Mouse (Mus musculus) myocyte (in vitro differentiated cells): Measurements from ENCODE around the gene Rab27a. TPM values are rescaled to one million over a fixed set of nuclear protein-coding genes. Genes with fewer than 3 reads are reported as not detected.

Experiments
- H3K27me3 ChIP-seq: one replicate; pipeline ENCODE4 v1.6.1; 2011; ENCODE audit not compliant: control insufficient read depth, insufficient read depth, insufficient read length
- H3K36me3 ChIP-seq: one replicate; pipeline ENCODE4 v1.6.1; 2011; ENCODE audit not compliant: control insufficient read depth, insufficient read depth
- H3K4me2 ChIP-seq: one replicate; pipeline ENCODE4 v1.6.1; 2011; ENCODE audit warnings: low read depth, control low read depth
- H3K4me3 ChIP-seq: one replicate; pipeline ENCODE4 v1.5.1; 2011; ENCODE audit warnings: mild to moderate bottlenecking, control low read depth, moderate library complexity
- H3K79me2 ChIP-seq: one replicate; pipeline ENCODE4 v1.6.1; 2011; ENCODE audit not compliant: control insufficient read depth, insufficient read depth
- H3ac ChIP-seq: one replicate; pipeline ENCODE4 v1.6.1; 2011; ENCODE audit not compliant: control insufficient read depth, insufficient read length
- CEBPB ChIP-seq: IDR thresholded peaks from 2 replicates; pipeline ENCODE4 v1.6.1; 2011; ENCODE audit warnings: mild to moderate bottlenecking, moderate library complexity; ENCODE audit not compliant: poor library complexity, insufficient read depth, severe bottlenecking
- E2F4 ChIP-seq: IDR thresholded peaks from one replicate; pipeline ENCODE4 v1.6.1; 2011; ENCODE audit warnings: mild to moderate bottlenecking, control low read depth, moderate library complexity; ENCODE audit not compliant: insufficient read depth
- MAX ChIP-seq: IDR thresholded peaks from one replicate; pipeline ENCODE4 v1.6.1; 2011; ENCODE audit warnings: low read depth, mild to moderate bottlenecking, control low read depth
- MYOD1 ChIP-seq, 3 experiments: IDR thresholded peaks; one replicate each; pipeline ENCODE4 v1.6.1; 2011; ENCODE audit warnings: control low read depth in 2 of 3, low read depth in 2 of 3, mild to moderate bottlenecking in 2 of 3, moderate library complexity in 1 of 3; ENCODE audit not compliant: insufficient read length in 2 of 3, control insufficient read depth in 1 of 3
- MYOG ChIP-seq, 3 experiments: IDR thresholded peaks; one replicate each; pipeline ENCODE4 v1.6.1; 2011; ENCODE audit warnings: control low read depth in 2 of 3, low read depth in 2 of 3, mild to moderate bottlenecking in 2 of 3; ENCODE audit not compliant: insufficient read length in 2 of 3, control insufficient read depth in 1 of 3, insufficient read depth in 1 of 3
- POLR2A ChIP-seq: IDR thresholded peaks from one replicate; pipeline ENCODE4 v1.6.1; 2011; ENCODE audit warnings: low read depth, mild to moderate bottlenecking, control low read depth, moderate library complexity; ENCODE audit not compliant: insufficient read length
- POLR2AphosphoS2 ChIP-seq: IDR thresholded peaks from one replicate; pipeline ENCODE4 v1.6.1; 2011; ENCODE audit warnings: low read depth, control low read depth; ENCODE audit not compliant: insufficient read length
- REST ChIP-seq: IDR thresholded peaks from one replicate; pipeline ENCODE4 v1.6.1; 2011; ENCODE audit warnings: mild to moderate bottlenecking, control low read depth, moderate library complexity; ENCODE audit not compliant: insufficient read depth, insufficient read length
- SRF ChIP-seq: IDR thresholded peaks from one replicate; pipeline ENCODE4 v1.6.1; 2011; ENCODE audit warnings: low read depth; ENCODE audit not compliant: control insufficient read depth, insufficient read length
- TCF12 ChIP-seq: IDR thresholded peaks from one replicate; pipeline ENCODE4 v1.6.1; 2011; ENCODE audit warnings: mild to moderate bottlenecking, control low read depth; ENCODE audit not compliant: poor library complexity, insufficient read depth, severe bottlenecking
- TCF3 ChIP-seq: IDR thresholded peaks from one replicate; pipeline ENCODE4 v1.6.1; 2011; ENCODE audit warnings: low read depth, control low read depth; ENCODE audit not compliant: insufficient read length
- USF1 ChIP-seq: IDR thresholded peaks from one replicate; pipeline ENCODE4 v1.6.1; 2011; ENCODE audit warnings: low read depth, mild to moderate bottlenecking, control low read depth, moderate library complexity
- polyA plus RNA-seq: library from polyadenylated mRNA; unstranded; fragments of >200 nt; fragmentation: generic; extraction: Trizol; gene quantifications from one replicate; pipeline ENCODE4 v1.2.1, GENCODE M21; 2012; ENCODE audit warnings: missing spikeins

Rab27a gene
- polyA plus RNA-seq, 1 experiment: 0.10 TPM

DNA sequence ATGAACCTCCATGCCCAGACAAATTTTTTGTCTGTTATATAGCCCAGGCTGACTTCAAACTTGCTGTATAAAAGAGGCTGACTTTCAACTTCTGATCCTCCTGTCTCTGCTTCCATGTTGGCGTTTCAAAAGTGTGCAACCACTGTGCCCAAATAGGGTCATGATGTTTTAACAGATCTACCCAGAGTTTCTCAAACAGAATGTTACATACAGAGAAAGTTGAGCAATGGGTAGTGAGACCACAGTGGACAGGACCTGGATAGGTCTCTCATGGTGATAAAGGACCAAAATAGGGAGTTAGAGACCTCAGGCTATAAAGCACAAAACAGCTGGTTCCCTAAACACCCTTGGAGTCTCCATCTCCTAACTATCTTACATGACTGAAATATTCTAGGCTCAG, 14.2 kb upstream of the Rab27a start:
- Histone ChIP-seq H3K36me3 (no peaks in the 10 kb centered on the region), H3K27me3 (no peaks in the 10 kb centered on the region), H3K79me2 (no peaks in the 10 kb centered on the region), H3ac (no peak overlapping the region), H3K4me2 (no peak overlapping the region), H3K4me3 (no peak overlapping the region)
- no peak for TF ChIP-seq MYOG (IDR thresholded peaks at IDR 0.05; ENCODE audit: control insufficient read depth in 1 of 3, insufficient read depth in 1 of 3, insufficient read length in 2 of 3, low read depth in 2 of 3)

DNA sequence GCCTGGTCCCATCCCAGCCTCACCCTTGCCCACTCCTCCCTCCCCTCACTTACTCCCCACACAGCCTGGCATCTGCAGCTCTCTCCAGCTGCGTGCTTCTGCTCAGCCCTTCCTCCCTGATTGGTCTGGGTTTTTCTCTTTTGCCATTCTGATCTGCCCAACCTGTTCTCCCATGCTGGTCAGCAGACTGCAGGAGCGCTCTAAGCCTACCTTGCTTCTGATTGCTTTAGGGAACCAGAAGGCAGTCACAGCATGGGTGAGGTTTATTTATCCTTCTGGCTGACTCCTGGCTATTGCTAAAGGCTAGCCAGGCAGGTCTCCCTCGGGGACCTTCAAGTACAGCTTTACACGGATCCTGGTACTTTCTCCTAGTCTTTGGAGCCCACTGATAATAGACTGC, 13.2 kb upstream of the Rab27a start:
- Histone ChIP-seq H3K4me3 (no peak overlapping the region), H3K79me2 (no peaks in the 10 kb centered on the region), H3ac (no peak overlapping the region), H3K36me3 (no peaks in the 10 kb centered on the region), H3K27me3 (no peaks in the 10 kb centered on the region), H3K4me2 (no peak overlapping the region)
- TF ChIP-seq TCF3: no peak
- no peak for TF ChIP-seq REST
- no peak for TF ChIP-seq MYOG (IDR thresholded peaks at IDR 0.05; ENCODE audit: control insufficient read depth in 1 of 3, insufficient read depth in 1 of 3, insufficient read length in 2 of 3, low read depth in 2 of 3)
- no peak for TF ChIP-seq USF1
- no peak for TF ChIP-seq SRF
- TF ChIP-seq POLR2A: no peak
- TF ChIP-seq E2F4: no peak
- TF ChIP-seq POLR2AphosphoS2: no peak
- no peak for TF ChIP-seq MYOD1 (IDR thresholded peaks at IDR 0.05; ENCODE audit: control insufficient read depth in 1 of 3, insufficient read length in 2 of 3, low read depth in 2 of 3)
- no peak for TF ChIP-seq MAX

DNA sequence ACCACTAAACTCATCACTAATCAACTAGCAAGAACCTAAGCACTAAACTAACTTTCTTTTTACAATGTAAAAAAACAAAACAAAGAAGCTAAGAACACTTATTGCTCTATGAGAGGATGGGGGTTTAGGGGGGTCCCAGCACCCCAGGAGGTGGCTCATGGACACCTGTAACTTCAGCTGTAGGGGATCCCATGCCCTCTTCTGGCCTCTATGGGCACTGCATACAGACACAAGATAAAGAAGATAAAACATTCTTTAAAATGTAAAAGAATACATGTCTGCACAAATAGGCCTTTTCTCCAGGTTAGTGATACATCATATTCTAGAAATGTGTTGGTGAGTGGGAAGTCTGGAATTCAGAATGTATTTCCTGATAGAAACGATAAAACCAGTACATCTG, 11.2 kb upstream of the Rab27a start:
- H3ac ChIP-seq: no peak overlapping the region
- no peak overlapping the region for H3K4me3 ChIP-seq
- no peak overlapping the region for H3K4me2 ChIP-seq
- no peaks in the 10 kb centered on the region for H3K27me3 ChIP-seq
- no peaks in the 10 kb centered on the region for H3K36me3 ChIP-seq
- no peaks in the 10 kb centered on the region for H3K79me2 ChIP-seq
- no peak for TF ChIP-seq SRF

DNA sequence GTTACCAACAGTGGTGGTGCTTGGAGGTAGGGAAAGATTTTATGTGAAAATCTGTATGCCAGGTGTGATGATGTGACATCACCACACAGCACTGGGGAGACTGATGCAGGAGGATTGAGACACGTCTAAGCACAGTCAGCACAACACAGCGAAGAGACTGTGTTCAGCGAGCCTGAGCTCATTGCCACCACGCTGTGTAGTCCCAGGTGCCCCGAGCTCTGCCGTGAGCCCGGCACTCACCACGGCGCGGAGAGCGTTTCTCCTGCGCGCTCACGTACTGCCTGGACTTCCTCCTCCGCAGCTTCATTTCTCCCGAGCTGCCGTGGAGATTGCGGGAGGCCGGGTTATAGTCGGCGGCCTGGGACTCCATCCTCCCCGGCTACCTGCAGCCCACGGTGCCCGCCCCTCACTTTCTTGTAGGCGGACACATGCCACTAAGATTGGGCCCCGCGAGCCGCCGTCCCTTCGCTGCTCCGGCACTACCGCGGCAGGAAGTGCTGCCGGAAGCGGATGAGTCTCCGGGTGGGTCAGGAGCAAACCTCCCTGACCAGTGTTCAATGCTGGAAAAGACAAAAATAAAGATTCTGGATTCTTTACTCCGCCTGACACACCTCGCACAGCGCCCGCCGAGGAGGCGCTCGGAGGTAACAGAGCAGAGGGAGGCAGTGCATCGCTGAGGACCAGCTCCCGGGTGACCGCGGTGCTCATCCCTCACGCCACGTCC, 5.3 kb upstream of the Rab27a start:
- no peaks in the 10 kb centered on the region for H3K36me3 ChIP-seq
- peak overlapping the region; percentile 97 for H3K4me2 ChIP-seq
- H3ac ChIP-seq: peak overlapping the region; percentile 44
- peaks cover 10% of the 10 kb centered on the region for H3K79me2 ChIP-seq
- no peaks in the 10 kb centered on the region for H3K27me3 ChIP-seq
- H3K4me3 ChIP-seq: peak overlapping the region; percentile 92
- TF ChIP-seq E2F4 (no peak), MAX (no peak), TCF3 (no peak), TCF12 (no peak), CEBPB (no peak), REST (peak; percentile 2), MYOD1 (IDR thresholded peaks at IDR 0.05; ENCODE audit: control insufficient read depth in 1 of 3, insufficient read length in 2 of 3, low read depth in 2 of 3) (no peak), USF1 (no peak), POLR2A (peak; percentile 49), POLR2AphosphoS2 (no peak), MYOG (IDR thresholded peaks at IDR 0.05; ENCODE audit: control insufficient read depth in 1 of 3, insufficient read depth in 1 of 3, insufficient read length in 2 of 3, low read depth in 2 of 3) (no peak)

DNA sequence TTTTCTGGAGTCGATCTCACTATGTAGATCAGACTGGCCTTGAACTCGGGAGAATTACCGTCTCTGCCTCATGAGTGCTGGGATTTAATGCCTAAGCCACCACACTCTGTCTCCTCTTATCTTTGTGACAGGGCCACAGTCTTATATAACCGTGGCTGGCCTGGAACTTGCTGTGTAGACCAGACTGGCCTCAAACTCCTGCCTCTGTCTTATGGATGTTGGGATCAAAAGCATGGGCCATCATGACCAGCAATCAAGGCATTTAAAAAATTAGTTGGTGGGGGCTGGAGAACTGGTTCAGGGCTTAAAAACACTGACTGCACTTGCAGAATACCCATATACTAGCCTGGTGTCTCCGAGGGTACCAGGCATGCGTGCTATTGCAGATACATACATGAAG, 4.6 kb upstream of the Rab27a start, which contains the start of gene Pigb:
Gene Pigb (minus strand): TSS at position 299 of the 400 bp plus-strand sequence.
- H3K36me3 ChIP-seq: no peaks in the 10 kb centered on the region
- peak within 1 kb of the TSS; percentile 92 for H3K4me3 ChIP-seq
- peak within 1 kb of the TSS; percentile 97 for H3K4me2 ChIP-seq
- H3ac ChIP-seq: peak within 1 kb of the TSS; percentile 44
- no peak for TF ChIP-seq POLR2A
- no peak for TF ChIP-seq E2F4
- no peak for TF ChIP-seq TCF3
- H3K27me3 ChIP-seq: no peaks in the 10 kb centered on the region
- H3K79me2 ChIP-seq: peaks cover 10% of the 10 kb centered on the region

DNA sequence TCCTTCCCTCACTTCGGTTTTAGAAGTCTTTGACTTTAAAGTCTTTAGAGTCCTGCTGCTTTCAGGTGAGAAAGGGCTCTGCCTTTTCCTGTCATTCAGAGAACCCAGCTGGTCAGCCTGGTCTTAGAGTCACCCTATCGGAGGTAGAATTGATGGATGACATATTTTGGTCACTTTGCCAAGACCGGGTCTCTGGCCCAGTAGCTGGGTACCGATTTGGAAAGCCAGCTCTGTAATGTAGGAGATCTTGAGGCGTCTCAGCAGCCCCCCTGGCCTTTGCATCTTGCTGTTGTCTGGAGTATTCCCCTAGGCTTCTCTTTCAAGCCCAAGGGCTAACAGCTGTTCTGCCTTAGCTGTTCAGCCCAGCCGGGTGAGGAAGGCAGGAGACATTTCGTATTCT, 550 bp downstream of the Rab27a start:
- no peaks in the 10 kb centered on the region for H3K36me3 ChIP-seq
- no peaks in the 10 kb centered on the region for H3K27me3 ChIP-seq
- H3ac ChIP-seq: no peak overlapping the region
- H3K4me3 ChIP-seq: no peak overlapping the region
- peak overlapping the region; percentile 71 for H3K4me2 ChIP-seq
- TF ChIP-seq TCF12 (no peak), MYOG (IDR thresholded peaks at IDR 0.05; ENCODE audit: control insufficient read depth in 1 of 3, insufficient read depth in 1 of 3, insufficient read length in 2 of 3, low read depth in 2 of 3) (no peak), CEBPB (no peak), MAX (no peak), POLR2A (no peak), TCF3 (no peak), E2F4 (no peak), REST (no peak), MYOD1 (IDR thresholded peaks at IDR 0.05; ENCODE audit: control insufficient read depth in 1 of 3, insufficient read length in 2 of 3, low read depth in 2 of 3) (no peak), POLR2AphosphoS2 (no peak), SRF (no peak), USF1 (no peak)
- peaks cover 5% of the 10 kb centered on the region for H3K79me2 ChIP-seq
